Mouse (Mus musculus) hindbrain, embryonic 10.5 days (tissue): ENCODE measurements around the gene Mmab. TPM values are rescaled to one million over a fixed set of nuclear protein-coding genes. Genes with fewer than 3 reads are reported as not detected.
A peak's percentile ranks its signal among the peaks of the same experiment; 100 is the strongest.

Experiments used
- DNase-seq: peaks from one replicate; pipeline ENCODE4 v3.0.0-alpha.2; 2017; ENCODE audit warnings: low spot score
- H3K27ac ChIP-seq: fragments of 300-500 bp; sonication (generic); 2 replicates; pipeline ENCODE4 v1.5.1; 2016; ENCODE audit warnings: mild to moderate bottlenecking, moderate library complexity
- H3K27me3 ChIP-seq: fragments of 300-500 bp; sonication (generic); 2 replicates; pipeline ENCODE4 v1.6.1; 2016; ENCODE audit warnings: mild to moderate bottlenecking; ENCODE audit not compliant: poor library complexity, insufficient read depth, severe bottlenecking
- H3K36me3 ChIP-seq: fragments of 300-500 bp; sonication (generic); 2 replicates; pipeline ENCODE4 v1.6.1; 2016; ENCODE audit warnings: mild to moderate bottlenecking, moderate library complexity
- H3K4me1 ChIP-seq: fragments of 300-500 bp; sonication (generic); replicated peaks from 2 replicates; pipeline ENCODE4 v1.6.1; 2016; ENCODE audit warnings: mild to moderate bottlenecking
- H3K4me3 ChIP-seq: fragments of 300-500 bp; sonication (generic); 2 replicates; pipeline ENCODE4 v1.5.1; 2016; ENCODE audit warnings: mild to moderate bottlenecking, moderate library complexity
- H3K9me3 ChIP-seq: fragments of 300-500 bp; sonication (generic); 2 replicates; pipeline ENCODE4 v1.6.1; 2016; ENCODE audit warnings: mild to moderate bottlenecking, moderate library complexity
- WGBS: fragments of 180-500 bp; shearing (Covaris S2); methylation state at CpG from one replicate; pipeline ENCODE4 v1.1.7; 2016; 5-methylcytosine and 5-hydroxymethylcytosine counted together
- polyA plus RNA-seq: library from polyadenylated mRNA; unstranded; fragments of >200 nt; fragmentation: Nextera tagmentation; extraction: Ambion mirVana; gene quantifications from 2 replicates; pipeline ENCODE4 v1.2.1, GENCODE M21; 2016

Gene Mmab
- polyA plus RNA-seq, 1 experiment from 2014 or later: 30.1 TPM

- peaks cover 20% of the 10 kb centered on the region for H3K4me1 ChIP-seq
- no peak overlapping the region for H3K4me3 ChIP-seq
- H3K36me3 ChIP-seq: peaks cover 64% of the 10 kb centered on the region
- no peaks in the 10 kb centered on the region for H3K27me3 ChIP-seq
- no peak for DNase-seq
- peaks cover 3% of the 10 kb centered on the region; the same call in 1 of the 2 replicates for H3K9me3 ChIP-seq
- no peak overlapping the region for H3K27ac ChIP-seq
- 95% methylated on average over 8 of the region's 8 CpGs for WGBS
These were observed 59.4 kb downstream of the Mmab start for GRCm38 (mm10) chr5:114384448-114384847.

DNA sequence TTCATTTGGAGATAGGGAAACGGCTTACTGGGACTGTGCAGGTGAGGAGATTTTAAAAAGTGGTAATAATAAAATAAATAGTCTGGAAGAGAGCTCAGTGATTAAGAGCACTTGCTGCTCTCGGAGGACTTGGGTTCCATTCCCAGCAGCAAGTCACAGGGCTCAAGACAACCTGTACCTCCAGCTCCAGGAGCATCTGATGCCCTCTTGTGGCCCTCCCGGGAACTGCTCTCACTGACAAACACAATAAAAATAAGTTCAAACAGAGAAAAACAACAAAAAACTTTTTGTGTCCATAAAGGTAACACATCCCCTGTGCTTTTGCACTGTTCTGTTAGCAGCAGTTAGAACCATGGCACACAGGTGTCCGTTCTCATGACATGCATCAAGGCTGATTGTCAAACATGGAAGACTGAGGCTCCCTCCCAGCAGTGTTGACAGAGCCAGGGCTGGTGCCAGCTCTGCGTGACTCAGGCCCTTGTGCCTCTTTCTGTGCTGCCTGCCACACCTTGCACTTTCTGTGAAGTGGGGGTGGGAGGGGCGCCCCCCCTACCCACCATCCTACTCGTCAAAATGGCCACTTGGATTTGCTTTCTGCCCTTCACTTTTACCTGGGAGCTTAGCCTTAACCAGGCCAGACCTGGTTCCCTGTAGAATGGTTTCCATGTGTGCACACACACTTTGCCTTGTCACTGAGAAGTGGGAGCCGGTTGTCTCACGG lies 60.5 kb downstream of the Mmab start:
- no peak overlapping the region for H3K4me3 ChIP-seq
- H3K27ac ChIP-seq: no peak overlapping the region
- peak; percentile 52 for DNase-seq
- H3K36me3 ChIP-seq: peaks cover 53% of the 10 kb centered on the region
- H3K27me3 ChIP-seq: no peaks in the 10 kb centered on the region
- H3K9me3 ChIP-seq: peaks cover 3% of the 10 kb centered on the region; the same call in 1 of the 2 replicates
- 78% methylated on average over 9 of the region's 9 CpGs for WGBS
- peaks cover 31% of the 10 kb centered on the region for H3K4me1 ChIP-seq

Other genes starting within 250 kb of the Mmab start
- 4.0 and 4.2 TPM in 2 replicates for gene Foxn4, start 170.3 kb downstream of the Mmab start, polyA plus RNA-seq
- gene Myo1h, start 154.9 kb downstream of the Mmab start, polyA plus RNA-seq: 0.59 and 0.73 TPM in 2 replicates
- 114 and 124 TPM in 2 replicates for gene Kctd10, start 63.6 kb downstream of the Mmab start, polyA plus RNA-seq
- 52.5 and 56.2 TPM in 2 replicates for gene Ube3b, start 63.5 kb downstream of the Mmab start, polyA plus RNA-seq
- 60.9 and 66.6 TPM in 2 replicates for gene Mvk, start 209 bp upstream of the Mmab start, polyA plus RNA-seq
- 3.9 and 6.5 TPM in 2 replicates for gene Fam222a, start 124.0 kb upstream of the Mmab start, polyA plus RNA-seq
- 0.60 and 0.64 TPM in 2 replicates for gene Trpv4, start 214.4 kb upstream of the Mmab start, polyA plus RNA-seq
- gene Gltp, start 246.9 kb upstream of the Mmab start, polyA plus RNA-seq: 80.4 and 90.3 TPM in 2 replicates